In the genomic region with DNA sequence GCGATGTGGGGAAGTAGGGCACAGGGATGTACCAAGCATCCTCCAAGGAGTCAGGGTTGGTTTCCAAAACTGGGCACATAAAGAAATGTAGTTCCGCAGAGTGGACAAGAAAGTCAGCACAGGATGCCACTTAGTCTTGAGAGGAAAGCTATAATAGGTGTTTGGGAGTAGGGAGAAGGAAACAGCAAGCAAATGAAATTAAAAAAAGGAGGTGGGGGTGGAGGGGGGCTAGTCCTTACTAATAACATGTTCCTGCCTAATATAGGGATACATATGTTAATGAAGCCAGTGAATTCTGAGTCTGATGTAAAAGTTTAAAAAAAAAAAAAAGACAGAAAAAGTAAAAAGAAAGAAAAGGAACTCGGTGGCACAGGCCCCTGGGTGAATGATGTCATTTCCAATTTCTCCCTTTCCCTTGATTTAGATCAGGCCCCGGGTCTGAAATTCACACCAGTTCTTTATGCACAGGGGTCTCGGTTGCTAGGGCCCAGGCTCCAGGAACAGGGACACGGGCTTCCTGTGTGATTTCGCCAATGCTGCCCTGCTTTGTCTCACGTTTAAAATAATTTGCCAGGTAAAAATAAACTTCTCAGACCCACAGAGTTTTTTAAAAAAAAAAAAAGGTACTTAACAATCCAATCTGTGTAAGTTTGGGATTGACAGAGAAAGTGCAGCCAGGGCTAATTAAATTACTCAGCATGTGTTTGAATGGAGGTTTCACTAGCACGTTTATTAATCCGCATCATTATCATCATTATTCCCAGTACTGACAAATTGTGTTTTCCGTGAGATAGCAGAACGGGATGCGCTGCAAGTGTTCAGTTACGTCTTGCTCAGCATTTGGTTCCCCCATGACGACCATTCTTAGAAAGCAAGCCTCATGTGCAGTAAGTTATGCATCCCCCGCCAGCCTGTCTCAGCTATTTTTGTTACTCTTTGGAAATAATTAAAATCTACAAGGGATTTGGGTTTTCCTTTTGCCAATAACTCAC, we compare ENCODE assay signal across 14 mouse cellular contexts.
DNase-seq lines count a peak whose midpoint lies in the region; ATAC-seq lines count a peak whose summit lies in the region.
"Had no signal": no experiment of that assay in that cellular context is flagged by ENCODE, and none has a peak within 500 bp of the region (broad histone marks: within the 10 kb centered on the region; RNA-seq: fewer than 3 reads in every experiment).

No protein-coding gene starts in this region.

- H3K4me1 ChIP-seq in intestine, embryonic 14.5 days (replicated peaks; ENCODE audit: control insufficient read depth, insufficient read depth, low read length) = no peaks in the 10 kb centered on the region
- H3K4me1 ChIP-seq in intestine, embryonic 16.5 days (ENCODE audit: control insufficient read depth, insufficient read depth, low read length) = no peaks in the 10 kb centered on the region
- peaks cover 25% of the 10 kb centered on the region for H3K4me1 ChIP-seq in embryonic facial prominence, embryonic 10.5 days
- peaks cover 3% of the 10 kb centered on the region for H3K4me1 ChIP-seq in forebrain, embryonic 14.5 days (ENCODE audit: control insufficient read depth, insufficient read depth, low read length)
- H3K4me1 ChIP-seq in midbrain, embryonic 15.5 days = peaks cover 5% of the 10 kb centered on the region
- H3K4me1 ChIP-seq: kidney, embryonic 15.5 days had no signal

- H3K4me2 ChIP-seq in intestine, embryonic 14.5 days (ENCODE audit: low read length) = no peak overlapping the region
- no peak overlapping the region for H3K4me2 ChIP-seq in intestine, embryonic 16.5 days (ENCODE audit: low read depth, low read length)
- no peak overlapping the region for H3K4me2 ChIP-seq in forebrain, embryonic 14.5 days (ENCODE audit: low read length)
- H3K4me2 ChIP-seq in midbrain, embryonic 15.5 days = no peak overlapping the region
- H3K4me2 ChIP-seq: heart, embryonic 11.5 days; kidney, embryonic 15.5 days; liver, embryonic 11.5 days; lung, embryonic 14.5 days had no signal

- no peaks in the 10 kb centered on the region for H3K36me3 ChIP-seq in intestine, embryonic 14.5 days (ENCODE audit: control insufficient read depth, insufficient read depth, low read length)
- no peaks in the 10 kb centered on the region for H3K36me3 ChIP-seq in intestine, embryonic 16.5 days (ENCODE audit: control insufficient read depth, insufficient read depth, low read length)
- no peaks in the 10 kb centered on the region for H3K36me3 ChIP-seq in embryonic facial prominence, embryonic 10.5 days (replicated peaks)
- no peaks in the 10 kb centered on the region for H3K36me3 ChIP-seq in forebrain, embryonic 14.5 days (ENCODE audit: control insufficient read depth, insufficient read depth, low read length)
- H3K36me3 ChIP-seq in midbrain, embryonic 15.5 days (replicated peaks) = no peaks in the 10 kb centered on the region
- H3K36me3 ChIP-seq: kidney, embryonic 15.5 days had no signal

- H3K27ac ChIP-seq in intestine, embryonic 14.5 days (ENCODE audit: low read depth) = peak overlapping the region; percentile 9; the same call in 1 of the 2 replicates
- no peak overlapping the region for H3K27ac ChIP-seq in intestine, embryonic 16.5 days (ENCODE audit: low read length)
- peak overlapping the region; percentile 58; the same call in 1 of the 2 replicates for H3K27ac ChIP-seq in embryonic facial prominence, embryonic 10.5 days (replicated peaks)
- H3K27ac ChIP-seq in forebrain, embryonic 14.5 days (ENCODE audit: low read depth, low read length) = peak overlapping the region; percentile 15; the same call in 1 of the 2 replicates
- no peak overlapping the region for H3K27ac ChIP-seq in midbrain, embryonic 15.5 days
- H3K27ac ChIP-seq: kidney, embryonic 15.5 days had no signal

- H3K4me3 ChIP-seq in intestine, embryonic 14.5 days (ENCODE audit: low read depth, low read length) = no peak overlapping the region
- no peak overlapping the region for H3K4me3 ChIP-seq in intestine, embryonic 16.5 days (ENCODE audit: low read length)
- H3K4me3 ChIP-seq in embryonic facial prominence, embryonic 10.5 days = no peak overlapping the region
- no peak overlapping the region for H3K4me3 ChIP-seq in forebrain, embryonic 14.5 days (ENCODE audit: low read depth, low read length)
- H3K4me3 ChIP-seq in midbrain, embryonic 15.5 days = no peak overlapping the region
- H3K4me3 ChIP-seq: kidney, embryonic 15.5 days had no signal

- ATAC-seq in intestine, embryonic 14.5 days (replicated peaks; ENCODE audit: low FRiP score, low TSS enrichment, low read depth) = no peak
- ATAC-seq in intestine, embryonic 16.5 days = no peak
- ATAC-seq in forebrain, embryonic 14.5 days = peak; percentile 67
- 0 out of 2 replicates have a peak, but pooled peaks have one; percentile 30 for ATAC-seq in midbrain, embryonic 15.5 days (replicated peaks)

- 66% methylated on average over 16 of the region's 16 CpGs for WGBS in intestine, embryonic 14.5 days
- 67% methylated on average over 16 of the region's 16 CpGs for WGBS in intestine, embryonic 16.5 days
- WGBS in embryonic facial prominence, embryonic 10.5 days = 53% methylated on average over 16 of the region's 16 CpGs
- WGBS in forebrain, embryonic 14.5 days = 19% methylated on average over 16 of the region's 16 CpGs
- whole genome bisulfite sequencing in midbrain, embryonic 15.5 days = 47% methylated on average over 16 of the region's 16 CpGs

- H3K27me3 ChIP-seq in intestine, embryonic 14.5 days (replicated peaks; ENCODE audit: control insufficient read depth, insufficient read depth, low read length) = no peaks in the 10 kb centered on the region
- H3K27me3 ChIP-seq in intestine, embryonic 16.5 days (replicated peaks; ENCODE audit: control insufficient read depth, insufficient read depth, low read length) = no peaks in the 10 kb centered on the region
- no peaks in the 10 kb centered on the region; the same call in 1 of the 2 replicates for H3K27me3 ChIP-seq in embryonic facial prominence, embryonic 10.5 days (replicated peaks; ENCODE audit: low read depth, poor library complexity, severe bottlenecking)
- no peaks in the 10 kb centered on the region for H3K27me3 ChIP-seq in forebrain, embryonic 14.5 days (replicated peaks; ENCODE audit: control insufficient read depth, insufficient read depth, low read length)
- H3K27me3 ChIP-seq in midbrain, embryonic 15.5 days (replicated peaks) = no peaks in the 10 kb centered on the region
- H3K27me3 ChIP-seq: kidney, embryonic 15.5 days had no signal

- no peak overlapping the region for H3K9ac ChIP-seq in intestine, embryonic 14.5 days (ENCODE audit: low read length)
- H3K9ac ChIP-seq in intestine, embryonic 16.5 days (ENCODE audit: low read depth, low read length) = no peak overlapping the region
- no peak overlapping the region for H3K9ac ChIP-seq in forebrain, embryonic 14.5 days (ENCODE audit: low read length)
- H3K9ac ChIP-seq in midbrain, embryonic 15.5 days = no peak overlapping the region
- H3K9ac ChIP-seq: kidney, embryonic 15.5 days; lung, embryonic 14.5 days had no signal

- H3K9me3 ChIP-seq in intestine, embryonic 14.5 days (ENCODE audit: control insufficient read depth, low read length) = no peaks in the 10 kb centered on the region
- no peaks in the 10 kb centered on the region for H3K9me3 ChIP-seq in intestine, embryonic 16.5 days (ENCODE audit: control insufficient read depth, low read length)
- no peaks in the 10 kb centered on the region for H3K9me3 ChIP-seq in embryonic facial prominence, embryonic 10.5 days
- H3K9me3 ChIP-seq in forebrain, embryonic 14.5 days (replicated peaks; ENCODE audit: control insufficient read depth, low read length) = no peaks in the 10 kb centered on the region
- no peaks in the 10 kb centered on the region for H3K9me3 ChIP-seq in midbrain, embryonic 15.5 days
- H3K9me3 ChIP-seq: kidney, embryonic 15.5 days had no signal

- no peak for DNase-seq in intestine, embryonic 14.5 days (ENCODE audit: low spot score)
- peak; percentile 67 for DNase-seq in embryonic facial prominence, embryonic 10.5 days (ENCODE audit: low spot score)
- peak; percentile 69 for DNase-seq in forebrain, embryonic 14.5 days (ENCODE audit: low spot score)
- DNase-seq in cerebellum, postnatal 25 days = no peak
- no peak for DNase-seq in kidney, adult 18-20 months
- DNase-seq in thymus, postnatal 10 days (ENCODE audit: low spot score in 2 of 2) = no peak
- DNase-seq: cerebellum, adult 2 months; gastrocnemius, postnatal 14 days; lung, embryonic 14.5 days had no signal

Comparison
In these comparisons a context has a peak if more than half of its experiments do, and no peak if none do; other contexts are left out.
1. H3K27ac ChIP-seq: peak in intestine, embryonic 14.5 days (single experiment), embryonic facial prominence, embryonic 10.5 days (single experiment) and forebrain, embryonic 14.5 days (single experiment); none in intestine, embryonic 16.5 days (single experiment) and midbrain, embryonic 15.5 days (single experiment).
2. ATAC-seq: peak in forebrain, embryonic 14.5 days (single experiment) and midbrain, embryonic 15.5 days (single experiment); none in intestine, embryonic 14.5 days (single experiment) and intestine, embryonic 16.5 days (single experiment).
3. DNase-seq: peak in embryonic facial prominence, embryonic 10.5 days (single experiment) and forebrain, embryonic 14.5 days (single experiment); none in intestine, embryonic 14.5 days (single experiment), cerebellum, postnatal 25 days (0 of 2), kidney, adult 18-20 months (single experiment) and thymus, postnatal 10 days (0 of 2).